Mouse (Mus musculus): Measurements from ENCODE around the gene Cap1.

Gene Cap1

DNA sequence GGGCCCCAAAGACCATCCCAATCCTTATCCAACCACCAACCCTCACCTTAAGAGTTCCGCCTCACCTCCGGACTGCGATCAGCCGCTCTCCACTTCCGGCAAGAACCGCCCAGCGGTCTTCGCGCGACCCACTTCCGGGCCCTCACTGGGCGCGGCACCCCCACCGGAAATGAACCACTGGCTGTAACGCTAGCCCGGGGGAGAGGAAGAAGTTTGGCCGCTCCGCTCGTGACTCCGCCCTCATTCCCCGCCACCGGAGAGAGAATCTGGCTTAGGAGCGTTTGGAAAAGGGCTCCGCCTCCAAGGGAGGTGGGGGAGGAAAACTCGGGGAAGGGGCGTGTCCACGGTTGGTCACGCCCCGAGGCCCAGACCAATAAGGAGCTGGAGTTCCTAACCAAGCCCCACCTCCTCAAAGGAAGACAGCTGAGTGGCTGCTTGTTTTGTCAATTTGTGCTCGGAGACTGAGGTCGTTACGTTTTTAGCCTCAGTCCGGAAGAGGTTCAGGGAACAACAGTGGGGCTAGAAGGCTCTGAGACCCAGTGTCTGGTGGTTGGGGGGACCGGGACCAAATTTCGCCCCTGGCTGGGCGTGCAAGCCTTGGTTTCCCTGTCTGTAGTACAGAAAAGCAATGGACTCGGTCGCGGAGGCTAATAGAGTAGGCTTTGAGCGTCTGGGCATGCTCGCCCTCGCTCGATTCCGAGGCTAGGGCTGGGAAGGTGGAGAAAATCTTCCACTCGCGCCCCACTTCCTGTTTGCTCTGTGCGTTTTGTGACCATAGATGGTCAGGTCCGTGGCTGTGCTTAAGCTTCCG is at the start of gene Cap1:
Cap1 (minus strand) TSS at position 289 of the 811 bp plus-strand sequence.
- peak; percentile 99 for DNase-seq (ENCODE audit: low spot score)

DNA sequence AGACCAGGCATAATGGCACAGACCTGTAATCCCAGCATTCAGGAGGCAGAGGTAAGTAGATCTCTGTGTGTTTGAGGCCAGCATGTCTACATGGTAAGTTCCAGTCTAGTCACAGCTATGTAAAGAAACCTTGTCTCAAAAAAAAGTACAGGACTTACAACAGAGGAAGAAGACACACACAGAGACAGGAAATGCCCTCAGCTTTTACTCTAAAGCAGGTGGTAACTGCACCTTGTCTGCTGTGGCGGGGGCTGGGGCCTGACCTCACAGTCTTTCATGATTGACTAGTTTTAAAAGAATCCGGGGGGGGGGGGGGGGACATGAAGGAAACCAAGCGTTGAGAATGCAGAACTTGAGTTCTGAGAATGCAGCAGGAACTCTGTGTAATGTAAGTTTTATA is 48.0 kb upstream of the Cap1 start:
- DNase-seq (ENCODE audit: low spot score), result no peak

DNA sequence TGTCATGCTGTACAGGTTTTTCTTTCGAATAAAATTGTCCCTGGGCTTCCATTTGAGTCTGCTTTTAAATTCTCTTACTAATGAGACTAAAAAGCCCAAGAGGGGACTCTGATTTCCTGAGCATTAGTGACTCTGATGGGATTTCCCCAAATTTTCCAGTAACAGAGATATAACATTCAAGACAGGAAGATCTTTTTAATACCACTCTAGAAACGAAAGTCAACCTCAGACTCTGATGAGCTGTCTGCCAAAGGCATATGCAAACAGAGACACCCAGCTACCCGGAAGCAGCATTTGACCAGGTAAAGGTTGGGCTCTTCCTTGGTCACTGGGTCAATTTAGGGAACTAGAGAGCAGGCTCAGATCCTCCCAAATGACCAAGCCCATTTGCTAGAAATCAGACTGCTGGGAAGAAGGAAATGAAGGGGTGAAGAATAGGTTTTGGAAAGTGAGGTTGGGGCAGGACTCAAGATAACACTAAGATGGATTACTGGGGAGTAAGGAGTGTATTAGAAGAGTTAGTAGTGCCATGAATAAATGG is 47.3 kb upstream of the Cap1 start:
- no peak for DNase-seq (ENCODE audit: low spot score)

DNA sequence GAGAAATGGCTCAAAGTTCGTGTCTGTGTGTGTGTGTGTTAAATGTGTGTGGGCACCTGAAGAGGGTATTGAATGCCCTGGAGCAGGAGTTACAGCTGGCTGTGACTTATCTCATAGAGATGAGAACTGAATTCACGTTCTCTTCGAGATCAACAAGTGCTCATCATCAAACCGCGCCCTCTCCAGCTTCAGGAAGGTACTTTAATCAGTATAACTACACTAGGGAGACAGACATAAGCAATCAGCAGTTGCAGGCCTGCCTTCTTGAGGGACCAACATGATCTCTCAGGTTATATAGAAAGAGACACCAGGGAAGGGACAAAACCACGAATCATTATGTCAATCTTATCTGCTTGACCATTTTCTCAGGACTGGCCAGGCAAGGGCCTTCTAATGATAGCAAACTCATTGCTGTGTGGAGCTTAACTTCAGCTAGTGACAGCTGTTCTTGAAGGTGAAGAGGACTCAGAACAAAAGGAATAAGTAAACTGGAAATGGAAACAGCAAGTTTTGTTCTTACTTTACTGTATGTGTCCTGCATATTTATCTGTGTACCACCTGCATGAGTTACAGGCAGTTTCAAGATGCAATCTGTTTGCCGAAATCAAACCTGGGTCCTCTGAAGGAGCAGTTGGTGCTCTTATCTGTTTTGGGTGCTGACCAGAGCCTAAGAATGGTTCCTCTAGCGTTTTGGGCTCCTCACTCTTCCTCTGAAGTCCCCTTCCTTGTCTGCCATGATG is 46.6 kb upstream of the Cap1 start:
- no peak for DNase-seq (ENCODE audit: low spot score)

DNA sequence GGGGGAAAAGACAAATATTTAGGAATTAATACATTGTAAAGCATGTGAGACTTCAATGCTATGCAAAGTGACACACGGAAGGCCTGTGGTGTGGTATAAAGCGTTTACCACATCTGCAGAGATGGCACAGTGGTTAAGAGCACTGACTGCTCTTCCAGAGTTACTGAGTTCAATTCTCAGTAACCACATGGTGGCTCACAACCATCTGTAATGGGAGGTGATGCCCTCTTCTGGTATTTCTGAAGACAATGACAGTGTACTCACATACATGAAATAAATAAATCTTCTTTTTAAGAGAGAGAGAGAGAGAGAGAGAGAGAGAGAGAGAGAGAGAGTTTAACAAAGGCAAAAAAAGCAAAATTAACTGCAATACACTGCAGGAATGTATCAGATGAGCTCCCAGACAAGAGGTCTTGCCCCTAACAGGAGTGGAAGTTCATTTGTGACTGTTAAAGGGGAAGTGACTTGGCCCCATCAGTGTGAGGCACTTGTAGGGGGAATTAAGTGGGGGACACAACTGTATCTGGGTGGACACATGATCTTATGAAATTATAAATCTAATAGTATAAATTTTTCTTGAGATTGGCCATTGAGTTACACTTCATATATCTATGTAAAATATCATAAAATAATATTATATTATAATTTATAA is 45.2 kb upstream of the Cap1 start:
- no peak for DNase-seq (ENCODE audit: low spot score)

DNA sequence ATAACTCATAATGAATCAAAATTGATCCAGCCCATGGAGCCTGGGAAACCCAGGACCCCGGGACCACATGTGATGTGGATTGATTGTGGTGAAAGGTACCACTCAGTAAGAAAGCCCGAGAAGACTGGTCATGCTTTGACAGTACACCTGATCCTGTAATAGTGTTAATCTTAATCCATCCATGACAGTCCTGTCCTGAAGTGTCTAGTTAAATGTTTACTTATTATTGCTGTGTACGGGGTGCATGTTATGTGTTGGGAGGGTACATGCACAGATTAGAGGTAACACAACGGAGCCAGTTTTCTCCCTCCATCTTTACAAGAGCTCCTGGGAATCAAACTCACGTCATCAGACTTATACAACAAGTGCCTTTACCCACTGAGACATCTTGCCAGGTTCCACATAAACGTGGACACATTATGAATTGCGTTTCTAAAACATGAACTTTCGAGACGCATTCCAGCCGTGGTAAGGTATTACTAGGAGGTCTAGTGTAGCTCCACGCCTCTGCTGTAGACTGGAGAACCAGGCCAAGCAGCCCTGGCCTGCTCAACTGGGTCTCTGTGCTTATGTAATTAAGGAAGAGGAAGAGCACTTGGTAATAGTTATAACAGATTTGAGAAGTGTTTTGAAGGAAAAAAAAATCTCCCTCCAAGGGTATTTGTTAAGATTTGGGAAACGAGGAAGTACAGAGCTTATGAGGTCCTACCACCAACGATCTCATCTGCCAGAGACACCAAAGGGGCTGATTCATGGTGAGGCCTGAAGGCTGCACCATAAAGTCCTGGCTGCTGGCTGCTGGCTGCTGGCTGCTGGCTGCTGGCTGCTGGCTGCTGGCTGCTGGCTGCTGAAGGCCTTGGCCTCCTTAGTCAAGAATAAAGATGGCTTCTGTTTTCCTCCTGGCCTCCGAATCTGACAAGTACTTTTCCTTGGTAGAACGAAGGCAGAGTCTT is 37.8 kb upstream of the Cap1 start:
- no peak for DNase-seq (ENCODE audit: low spot score)

DNA sequence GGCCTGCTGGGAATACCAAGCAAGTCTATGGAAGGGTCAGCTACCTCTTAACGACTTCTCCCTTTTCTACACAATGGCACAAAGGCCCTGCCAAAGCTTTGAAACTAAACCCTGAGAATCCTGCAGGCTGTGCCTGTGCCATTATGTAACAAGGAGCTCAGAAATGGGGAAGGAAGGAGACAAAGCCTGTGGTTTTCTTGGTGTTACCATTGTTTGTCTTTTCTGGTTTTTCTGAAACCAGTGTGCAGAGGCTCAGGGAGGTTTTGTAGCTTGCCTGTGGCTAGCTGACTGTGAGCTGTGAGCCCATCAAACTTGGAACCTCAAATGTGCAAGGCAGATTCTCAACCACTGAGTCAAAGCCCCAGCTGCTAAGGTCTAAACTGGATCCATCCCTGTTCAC is 37.0 kb upstream of the Cap1 start:
- no peak for DNase-seq (ENCODE audit: low spot score)

DNA sequence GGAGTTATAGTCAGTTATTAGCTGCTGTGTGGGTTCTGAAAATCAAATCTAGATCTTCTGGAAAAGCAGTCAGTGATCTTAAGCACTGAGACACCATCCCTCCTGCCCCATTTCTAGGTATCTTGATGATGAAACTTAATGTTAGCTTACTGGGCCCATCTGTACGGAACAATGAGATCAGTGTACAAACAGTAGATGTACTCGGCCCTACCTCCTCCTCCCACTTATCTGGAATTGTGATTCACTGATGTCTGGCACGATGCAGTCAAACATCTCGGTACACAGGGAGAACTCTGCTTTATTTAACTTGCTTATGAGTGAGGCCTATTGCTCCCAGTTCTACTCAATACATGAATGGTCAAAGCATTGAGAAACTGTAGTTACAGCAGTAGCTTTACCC is 30.1 kb upstream of the Cap1 start:
- no peak for DNase-seq (ENCODE audit: low spot score)

DNA sequence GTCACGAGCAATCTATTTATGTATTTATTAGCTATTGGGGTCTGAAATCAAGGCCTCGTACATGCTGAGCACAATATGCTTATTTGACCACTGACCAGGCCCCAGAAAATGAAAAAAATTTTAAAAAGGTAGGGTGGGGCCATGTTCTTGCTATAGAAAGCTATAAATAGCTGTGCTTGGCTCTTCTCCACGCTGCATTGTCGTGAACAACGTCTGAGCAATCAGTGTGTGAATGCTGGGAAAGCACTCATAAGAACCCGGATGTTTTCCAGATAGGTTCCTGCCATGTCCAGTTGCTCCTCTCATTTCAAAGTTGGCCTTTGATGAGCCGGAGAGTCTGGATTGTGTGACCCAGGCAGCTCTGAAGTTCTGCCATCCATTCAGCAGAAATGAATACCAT is 28.3 kb upstream of the Cap1 start:
- no peak for DNase-seq (ENCODE audit: low spot score)

DNA sequence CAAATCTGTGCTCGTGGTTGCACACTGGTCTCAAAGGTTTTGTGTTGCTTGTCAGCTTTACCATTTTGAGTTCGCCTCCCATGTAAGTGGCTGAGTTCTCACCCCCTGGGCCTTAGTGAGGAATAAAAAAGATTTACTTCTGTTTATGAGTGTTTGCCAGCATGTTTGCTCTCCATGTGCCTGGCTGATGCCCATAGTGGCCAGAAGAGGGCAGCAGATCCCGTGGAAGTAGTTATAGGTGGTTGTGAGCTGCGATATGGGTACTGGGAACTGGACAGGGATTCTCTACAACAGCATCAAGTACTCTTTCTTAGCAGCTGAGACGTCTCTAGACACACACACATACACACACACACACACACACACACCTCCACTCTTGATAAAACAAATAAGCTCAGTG is 26.8 kb upstream of the Cap1 start:
- DNase-seq (ENCODE audit: low spot score), result no peak

DNA sequence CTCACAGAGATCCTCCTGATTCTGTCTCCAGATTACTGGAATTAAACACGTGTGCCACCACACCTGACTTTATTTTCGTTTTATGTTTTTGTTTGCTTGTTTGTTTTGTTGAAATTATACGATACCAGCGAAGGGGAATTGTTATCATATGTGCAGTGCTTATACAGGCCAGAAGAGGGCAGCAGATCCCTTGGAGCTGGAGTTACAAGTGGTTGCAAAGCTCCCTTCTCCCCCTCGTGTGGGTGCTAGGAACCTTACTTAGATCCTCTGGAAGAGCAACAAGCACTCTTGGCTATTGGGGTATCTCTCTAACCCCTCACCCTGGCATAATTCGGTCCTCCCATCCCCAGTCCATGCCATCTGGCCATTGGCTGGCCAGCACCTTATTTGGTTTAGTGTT is 24.7 kb upstream of the Cap1 start:
- no peak for DNase-seq (ENCODE audit: low spot score)

DNA sequence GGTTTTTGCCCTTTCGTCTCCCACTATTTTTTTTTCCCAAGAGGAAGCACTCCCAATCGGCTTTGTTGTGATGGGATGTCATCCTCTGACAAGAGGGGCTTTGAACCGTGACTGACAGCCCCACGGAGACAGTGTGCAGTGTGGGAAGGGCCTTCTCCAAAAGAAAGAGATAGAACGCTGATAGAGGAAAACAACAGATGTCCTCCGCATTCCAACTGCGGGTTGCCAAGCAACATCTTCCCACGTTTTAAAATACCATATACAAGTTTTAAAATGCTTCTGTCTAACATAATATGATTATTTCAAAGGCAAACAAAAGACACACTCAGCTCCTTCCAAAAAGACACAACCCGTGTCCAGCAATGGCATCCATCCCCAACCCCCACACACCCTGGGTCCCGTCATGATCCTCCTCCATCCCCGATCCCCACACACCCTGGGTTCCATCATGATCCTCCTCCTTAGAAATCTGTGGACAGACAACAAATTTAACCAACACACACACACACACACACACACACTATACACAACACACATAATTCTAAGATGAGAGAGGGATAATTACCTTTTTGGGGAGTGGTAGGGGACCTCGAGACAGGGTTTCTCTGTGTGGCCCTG is 23.8 kb upstream of the Cap1 start:
- DNase-seq (ENCODE audit: low spot score), result no peak

DNA sequence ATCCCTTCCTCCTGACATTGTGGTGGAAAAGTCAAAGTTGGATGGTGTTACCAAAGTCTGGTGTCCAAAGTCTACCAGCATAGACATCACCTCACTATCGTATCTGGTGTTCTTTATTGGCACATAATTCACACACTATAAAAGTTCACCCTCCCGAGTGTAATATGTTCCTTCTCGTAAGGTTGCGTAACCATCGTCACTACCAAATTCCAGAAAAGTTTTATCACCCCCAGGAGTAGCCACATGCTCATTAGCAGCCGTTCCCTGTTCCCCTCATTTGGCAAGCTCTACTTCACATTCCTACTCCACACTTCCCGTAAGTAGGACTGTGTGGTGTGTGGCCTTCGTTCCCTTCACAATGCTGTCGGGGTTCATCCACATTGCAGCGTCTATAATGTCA is 19.5 kb upstream of the Cap1 start:
- DNase-seq (ENCODE audit: low spot score), result no peak

DNA sequence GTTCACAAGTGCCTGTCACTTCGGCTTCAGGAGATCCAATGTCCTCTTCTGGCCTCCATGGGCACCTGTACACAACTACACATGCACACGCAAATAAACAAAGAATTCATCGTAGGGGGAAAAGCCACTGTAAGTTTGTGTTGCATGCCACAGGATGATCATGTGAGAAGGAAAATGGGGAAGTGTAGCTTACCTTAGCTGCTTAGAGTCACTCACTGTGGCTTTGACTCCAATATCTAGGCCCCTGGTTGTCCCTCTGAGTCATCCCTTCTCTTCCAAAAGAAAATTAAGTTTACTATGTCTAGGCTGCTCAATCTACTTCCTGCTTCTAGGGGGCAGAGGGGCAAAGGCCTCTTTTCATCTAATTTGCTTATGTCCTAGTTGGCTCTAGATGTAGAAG is 17.9 kb upstream of the Cap1 start:
- DNase-seq (ENCODE audit: low spot score), result no peak

DNA sequence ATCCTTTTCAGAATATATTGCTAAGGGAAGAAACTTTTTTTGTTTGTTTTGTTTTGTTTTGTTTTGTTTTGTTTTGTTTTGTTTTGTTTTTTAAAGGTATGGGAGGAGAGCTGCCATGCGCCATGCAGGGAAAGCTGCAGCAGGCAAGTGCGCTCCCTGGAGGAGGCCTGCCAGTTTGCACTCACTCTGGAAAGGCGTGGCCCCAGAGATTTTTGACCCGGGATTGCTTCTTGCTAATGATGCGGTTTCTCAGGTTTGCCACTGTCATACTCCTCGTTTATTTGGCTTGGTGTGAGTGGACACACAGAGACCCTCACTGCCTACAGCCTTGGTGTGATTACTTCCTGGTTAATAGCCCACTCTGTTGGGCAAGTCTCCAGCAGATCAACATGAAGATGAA is 16.3 kb upstream of the Cap1 start:
- no peak for DNase-seq (ENCODE audit: low spot score)

DNA sequence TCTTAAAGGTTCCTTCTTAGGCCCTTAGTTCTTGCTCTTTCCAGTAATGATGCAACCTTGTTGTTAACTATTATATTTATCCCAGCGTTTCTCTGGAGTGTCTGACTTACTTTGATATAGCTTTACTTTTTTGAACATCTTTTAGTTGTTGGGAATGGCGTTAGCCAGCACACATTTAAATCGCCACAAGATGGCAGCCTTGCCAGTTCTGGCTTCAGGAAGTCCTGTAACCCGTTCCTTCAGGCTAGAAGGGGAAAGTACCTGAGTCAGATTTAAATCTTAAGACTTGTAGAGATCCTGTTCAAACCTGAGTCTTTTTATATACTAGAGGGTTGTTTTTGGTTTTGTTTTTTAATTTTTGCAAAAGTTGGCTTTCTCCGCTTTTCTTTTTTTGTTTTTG is 12.5 kb upstream of the Cap1 start:
- no peak for DNase-seq (ENCODE audit: low spot score)

DNA sequence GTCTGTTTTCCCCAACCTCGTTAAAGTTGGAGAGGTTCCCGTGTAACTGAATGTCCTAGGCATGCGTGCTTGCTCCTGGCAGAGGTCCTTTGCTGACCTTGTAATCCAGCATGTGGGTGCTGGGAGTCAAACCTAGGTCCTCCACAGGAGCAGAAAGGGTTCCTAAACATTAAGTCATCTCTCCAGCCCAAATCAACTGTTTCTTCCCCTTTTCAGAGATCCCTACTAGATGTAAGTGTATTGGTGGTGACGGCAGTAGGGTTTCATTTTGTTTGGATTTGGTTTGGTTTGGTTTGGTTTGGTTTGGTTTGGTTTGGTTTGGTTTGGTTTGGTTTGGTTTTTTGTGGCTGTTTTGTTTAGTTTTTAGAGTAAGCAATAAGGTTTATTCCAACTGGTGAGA is 11.9 kb upstream of the Cap1 start:
- DNase-seq (ENCODE audit: low spot score), result no peak

DNA sequence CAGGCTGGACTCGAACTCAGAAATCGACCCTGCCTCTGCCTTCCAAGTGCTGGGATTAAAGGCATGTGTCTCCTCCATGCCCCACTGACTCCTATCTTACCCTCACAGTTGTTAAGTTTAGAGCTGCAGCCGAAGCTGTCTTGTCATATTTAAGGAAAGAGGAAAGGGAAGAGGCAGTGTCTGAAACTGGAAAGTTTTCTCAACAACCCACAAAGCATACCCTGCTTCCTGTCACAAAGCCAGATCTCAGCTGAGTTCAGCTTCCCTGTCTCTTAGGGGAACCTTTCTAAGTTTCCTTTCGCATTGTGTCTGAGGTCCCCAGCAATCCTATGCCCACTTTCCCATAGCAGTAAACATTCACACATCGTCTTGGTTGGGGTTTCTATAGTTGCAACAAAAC is 6.3 kb upstream of the Cap1 start:
- no peak for DNase-seq (ENCODE audit: low spot score)

DNA sequence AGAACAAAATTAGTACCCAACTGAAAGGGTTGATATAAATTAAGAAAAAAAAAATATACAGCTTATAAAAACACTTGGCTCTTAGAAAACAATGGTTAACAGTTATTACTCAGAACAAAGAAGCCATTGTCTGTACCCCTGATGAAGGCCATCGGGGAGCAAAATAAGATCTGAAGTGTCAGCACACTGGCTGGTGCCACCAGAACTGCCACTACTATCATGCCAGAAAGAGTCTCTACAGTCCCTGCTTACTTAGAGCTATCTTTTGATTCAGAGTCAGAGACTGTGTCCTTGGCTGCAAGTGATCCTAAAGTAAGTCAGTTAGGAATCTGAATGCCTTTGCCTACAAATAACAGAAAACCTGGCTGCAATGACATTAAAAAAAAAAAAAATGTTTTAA is 5.7 kb upstream of the Cap1 start:
- no peak for DNase-seq (ENCODE audit: low spot score)

DNA sequence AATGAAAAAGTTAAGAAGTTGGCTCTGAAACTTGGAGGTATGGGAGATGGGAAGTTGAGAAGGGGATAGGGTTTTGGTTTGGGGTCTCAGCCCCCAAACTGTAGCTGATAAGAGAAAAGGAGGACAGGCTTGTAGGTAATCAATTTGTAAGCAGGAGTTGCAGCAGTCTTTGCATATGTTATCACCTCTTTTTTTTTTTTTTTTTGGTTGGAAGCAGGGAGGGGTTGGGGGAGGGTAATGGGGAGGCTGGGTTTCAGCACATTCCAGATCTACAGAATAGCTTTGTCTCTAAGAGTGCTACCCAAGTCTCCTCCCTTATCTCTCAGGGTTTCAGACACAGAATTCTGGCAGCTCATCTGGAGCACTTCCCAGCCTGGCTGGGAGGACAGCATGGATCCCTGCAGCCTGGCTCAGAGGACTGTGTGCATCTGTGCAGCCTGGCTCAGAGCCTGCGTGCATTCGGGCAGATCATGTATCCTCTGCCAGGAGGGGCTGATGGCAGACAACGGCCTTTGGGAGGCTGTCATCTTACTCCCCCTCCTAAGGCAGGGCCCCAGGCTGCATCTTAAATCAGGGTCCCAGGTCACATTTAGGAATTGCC is 5.1 kb upstream of the Cap1 start:
- peak; percentile 84 for DNase-seq (ENCODE audit: low spot score)

DNA sequence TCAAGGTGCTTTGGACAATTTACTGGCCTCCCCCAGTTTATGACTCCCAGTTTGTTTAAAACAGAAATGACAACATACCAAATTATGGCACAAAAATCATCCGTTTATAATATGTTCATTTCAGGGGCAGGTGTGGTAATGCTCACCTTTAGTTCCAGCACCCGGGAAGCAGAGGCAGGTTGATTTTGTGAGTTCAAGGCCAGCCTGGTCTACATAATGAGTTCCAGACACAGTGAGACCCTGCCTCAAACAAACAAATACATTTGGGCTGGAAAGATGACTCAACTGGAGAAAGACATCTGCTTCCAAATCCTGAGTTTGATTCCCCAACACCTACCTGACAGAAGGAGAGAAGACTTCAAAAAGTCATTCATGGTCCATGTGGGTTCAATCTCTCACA is 1.5 kb upstream of the Cap1 start:
- no peak for DNase-seq (ENCODE audit: low spot score)
